Mouse (Mus musculus) ES-E14 (cell line): ENCODE results near the gene Vps45.

Source experiments
- CHD2 ChIP-seq: IDR thresholded peaks from 2 replicates; pipeline ENCODE4 v1.6.1; 2014; ENCODE audit warnings: mild to moderate bottlenecking, low read depth, low read length, inconsistent platforms
- HCFC1 ChIP-seq: IDR thresholded peaks from 2 replicates; pipeline ENCODE4 v1.6.1; 2012; ENCODE audit warnings: low read length, inconsistent platforms, borderline replicate concordance; ENCODE audit not compliant: insufficient read depth
- MAFK ChIP-seq: IDR thresholded peaks from 2 replicates; pipeline ENCODE4 v1.6.1; 2014; ENCODE audit warnings: mild to moderate bottlenecking, low read depth, low read length, inconsistent platforms; ENCODE audit not compliant: insufficient read depth
- ZNF384 ChIP-seq: IDR thresholded peaks from 2 replicates; pipeline ENCODE4 v1.6.1; 2012; ENCODE audit warnings: low read depth, low read length, inconsistent platforms

DNA sequence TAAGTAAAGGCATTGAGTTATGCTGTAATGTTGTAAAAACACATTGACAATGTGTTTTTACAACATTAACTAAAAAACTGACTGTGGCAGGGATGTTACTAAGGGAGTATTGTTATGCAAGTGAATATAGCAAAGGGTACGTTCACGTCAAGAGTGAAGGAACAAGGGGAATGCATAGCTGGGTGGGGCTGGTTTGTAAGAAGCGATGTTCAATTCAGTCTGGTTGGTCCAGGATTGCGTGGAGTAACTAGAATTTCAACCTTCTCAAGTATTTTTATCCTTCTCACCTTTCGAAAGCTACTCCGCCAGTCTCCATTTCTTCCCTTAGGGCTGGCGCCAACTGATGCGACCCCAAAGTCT is 45.6 kb upstream of the Vps45 start:
- TF ChIP-seq MAFK (no peak), HCFC1 (no peak), ZNF384 (no peak), CHD2 (no peak)
